Mouse (Mus musculus) intestine, embryonic 14.5 days (tissue): ENCODE results near the gene Oasl2. TPM values are rescaled to one million over a fixed set of nuclear protein-coding genes. Genes with fewer than 3 reads are reported as not detected.
A peak's percentile ranks its signal among the peaks of the same experiment; 100 is the strongest.
"Not testable (repeated sequence)": the region's sequence is repeated elsewhere in the genome, so short reads cannot be mapped to it uniquely, and the experiment has no call there.

ENCODE experiments used
- ATAC-seq: fragments of 200-750 bp; cut with Nextera tagmentation; replicated peaks from 2 replicates; pipeline ENCODE4 v1.8.0; 2017; ENCODE audit warnings: low read depth, moderate number of reproducible peaks, moderate TSS enrichment, moderate library complexity; ENCODE audit not compliant: low FRiP score, low TSS enrichment
- DNase-seq: peaks from one replicate; pipeline ENCODE4 v3.0.0-alpha.2; 2018; ENCODE audit warnings: low spot score
- H3K27ac ChIP-seq: fragments of 300-500 bp; sonication (generic); 2 replicates; pipeline ENCODE4 v1.5.1; 2014; ENCODE audit warnings: low read depth, mild to moderate bottlenecking, control low read depth
- H3K27me3 ChIP-seq: fragments of 300-500 bp; sonication (generic); replicated peaks from 2 replicates; pipeline ENCODE4 v1.6.1; 2014; ENCODE audit warnings: low read length, control low read depth; ENCODE audit not compliant: control insufficient read depth, insufficient read depth
- H3K36me3 ChIP-seq: fragments of 300-500 bp; sonication (generic); 2 replicates; pipeline ENCODE4 v1.6.1; 2014; ENCODE audit warnings: low read length, control low read depth; ENCODE audit not compliant: control insufficient read depth, insufficient read depth
- H3K4me1 ChIP-seq: fragments of 300-500 bp; sonication (generic); replicated peaks from 2 replicates; pipeline ENCODE4 v1.6.1; 2014; ENCODE audit warnings: low read length, control low read depth, mixed read lengths; ENCODE audit not compliant: control insufficient read depth, insufficient read depth
- H3K4me2 ChIP-seq: fragments of 300-500 bp; sonication (generic); 2 replicates; pipeline ENCODE4 v1.6.1; 2014; ENCODE audit warnings: low read length
- H3K4me3 ChIP-seq: fragments of 300-500 bp; sonication (generic); 2 replicates; pipeline ENCODE4 v1.5.1; 2014; ENCODE audit warnings: low read depth, low read length, control low read depth, mixed read lengths
- H3K9ac ChIP-seq: fragments of 300-500 bp; sonication (generic); 2 replicates; pipeline ENCODE4 v1.6.1; 2014; ENCODE audit warnings: mild to moderate bottlenecking, low read length
- H3K9me3 ChIP-seq: fragments of 300-500 bp; sonication (generic); 2 replicates; pipeline ENCODE4 v1.6.1; 2016; ENCODE audit warnings: low read length, control low read depth; ENCODE audit not compliant: control insufficient read depth
- WGBS: fragments of 180-500 bp; shearing (Covaris S2); extraction: QIAGEN DNeasy Blood & Tissue Kit; methylation state at CpG from one replicate; pipeline ENCODE4 v1.1.7; 2014; 5-methylcytosine and 5-hydroxymethylcytosine counted together
- polyA plus RNA-seq: library from polyadenylated mRNA; unstranded; fragments of >200 nt; fragmentation: Nextera tagmentation; extraction: Ambion mirVana; gene quantifications from 2 replicates; pipeline ENCODE4 v1.2.1, GENCODE M21; 2014

Gene Oasl2
- polyA plus RNA-seq, 1 experiment from 2014 or later: 5.1 TPM

DNA sequence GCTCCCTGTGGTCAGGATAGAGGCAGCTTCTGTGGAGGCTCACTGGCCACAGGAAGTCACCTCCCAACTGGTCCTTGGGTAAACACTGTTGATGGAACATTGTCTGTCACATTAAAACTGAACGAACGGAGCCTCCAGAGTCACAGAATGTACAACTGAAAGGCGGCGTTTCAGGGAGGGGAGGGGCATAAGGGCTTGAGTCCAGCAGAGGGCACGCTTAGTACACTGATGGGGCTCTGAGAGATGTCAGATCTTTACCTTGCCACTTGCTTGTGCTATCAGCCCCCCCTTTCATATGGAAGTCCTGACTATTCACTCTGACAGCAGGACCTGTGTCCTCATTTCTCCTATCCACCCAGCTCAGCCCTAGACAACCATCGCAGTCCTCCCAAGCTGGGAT lies 20.9 kb upstream of the Oasl2 start:
- DNase-seq (no peak), ATAC-seq (peak; percentile 43; the same call in 1 of the 2 replicates)
- Histone ChIP-seq H3K9me3 (no peaks in the 10 kb centered on the region), H3K9ac (0 out of 2 replicates have a peak overlapping the region, but pooled peaks have one; percentile 7), H3K27ac (no peak overlapping the region), H3K27me3 (no peaks in the 10 kb centered on the region), H3K4me1 (no peaks in the 10 kb centered on the region), H3K4me3 (no peak overlapping the region), H3K36me3 (no peaks in the 10 kb centered on the region), H3K4me2 (no peak overlapping the region)
- WGBS: 56% methylated on average over 6 of the region's 6 CpGs

- ATAC-seq (no peak), DNase-seq (no peak)
- Histone ChIP-seq H3K27me3 (no peaks in the 10 kb centered on the region), H3K4me1 (no peaks in the 10 kb centered on the region), H3K36me3 (no peaks in the 10 kb centered on the region), H3K4me2 (no peak overlapping the region), H3K9me3 (no peaks in the 10 kb centered on the region), H3K4me3 (no peak overlapping the region), H3K9ac (no peak overlapping the region), H3K27ac (no peak overlapping the region)
- WGBS: 56% methylated on average over 6 of the region's 6 CpGs
Observed at GRCm38 (mm10) chr5:114876331-114876730, 20.4 kb upstream of the Oasl2 start.

DNA sequence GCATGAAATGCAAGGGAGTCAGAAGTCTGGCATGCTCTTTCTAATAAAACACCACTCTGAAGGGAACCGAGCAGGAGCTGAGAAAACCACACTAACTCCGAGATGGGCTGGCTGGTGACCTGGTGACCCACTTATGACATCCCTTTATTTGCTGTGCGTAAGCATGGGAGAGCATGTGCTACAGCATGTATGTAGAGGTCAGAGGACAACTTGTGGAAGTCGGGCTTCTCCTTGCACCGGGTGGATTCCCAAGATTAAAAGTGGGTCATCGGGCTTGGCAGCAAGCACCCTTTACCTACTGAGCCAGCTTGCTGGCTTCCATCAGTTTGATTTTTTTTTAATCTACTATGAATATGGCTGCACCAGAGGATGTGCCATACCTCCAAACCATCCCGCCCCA lies 19.2 kb upstream of the Oasl2 start:
- Histone ChIP-seq H3K4me3 (no peak overlapping the region), H3K4me1 (no peaks in the 10 kb centered on the region), H3K36me3 (no peaks in the 10 kb centered on the region), H3K9me3 (no peaks in the 10 kb centered on the region), H3K27me3 (no peaks in the 10 kb centered on the region), H3K4me2 (no peak overlapping the region), H3K9ac (no peak overlapping the region), H3K27ac (no peak overlapping the region)
- ATAC-seq: no peak
- no peak for DNase-seq
- 59% methylated on average over 7 of the region's 7 CpGs for WGBS

DNA sequence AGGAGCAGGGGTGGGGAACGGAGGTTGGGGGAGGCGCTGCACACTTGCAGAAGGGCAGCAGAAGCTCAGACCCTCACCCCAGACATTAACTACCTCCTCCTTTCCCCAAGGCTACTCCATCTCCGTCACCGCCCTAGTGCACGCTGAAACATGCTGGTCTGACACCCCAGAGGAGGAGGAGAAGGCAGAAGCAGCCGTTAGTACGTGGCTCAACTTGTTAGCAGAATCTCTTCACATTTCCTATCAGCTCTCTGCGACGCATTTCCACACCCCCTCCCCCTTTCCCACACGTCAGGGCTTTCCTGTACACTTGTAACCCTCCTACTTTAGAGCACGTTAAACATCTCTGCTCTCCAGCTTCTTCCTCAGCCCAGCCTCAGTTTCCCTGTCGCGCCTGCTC lies 17.3 kb upstream of the Oasl2 start:
- H3K36me3 ChIP-seq: no peaks in the 10 kb centered on the region
- no peak overlapping the region for H3K4me3 ChIP-seq
- no peaks in the 10 kb centered on the region for H3K27me3 ChIP-seq
- 52% methylated on average over 13 of the region's 13 CpGs for WGBS
- no peak overlapping the region for H3K27ac ChIP-seq
- H3K4me2 ChIP-seq: no peak overlapping the region
- H3K4me1 ChIP-seq: no peaks in the 10 kb centered on the region
- H3K9me3 ChIP-seq: no peaks in the 10 kb centered on the region
- DNase-seq (no peak), ATAC-seq (no peak)
- H3K9ac ChIP-seq: no peak overlapping the region

DNA sequence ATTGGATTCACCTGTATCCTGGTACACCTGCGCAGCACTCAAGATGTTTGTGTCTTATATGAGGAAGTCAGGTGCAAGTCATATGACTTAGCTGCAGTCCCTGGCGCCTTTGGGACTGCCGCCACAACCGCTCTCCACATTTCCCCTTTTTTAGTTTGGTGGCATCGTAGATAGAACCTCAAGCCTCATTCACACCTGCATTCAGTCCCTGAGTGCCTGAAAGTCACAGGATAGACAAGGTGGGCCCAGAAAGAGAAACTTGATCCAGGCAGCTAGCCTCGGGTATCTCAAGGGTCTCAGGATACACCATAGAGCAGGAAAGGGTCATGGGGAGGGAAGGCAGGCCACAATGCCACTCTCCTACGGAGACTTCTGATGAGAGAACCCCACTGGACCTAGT lies 14.4 kb upstream of the Oasl2 start:
- H3K27me3 ChIP-seq, H3K4me3 ChIP-seq, H3K9ac ChIP-seq, H3K4me2 ChIP-seq, ATAC-seq, H3K9me3 ChIP-seq, H3K36me3 ChIP-seq, DNase-seq, H3K27ac ChIP-seq, H3K4me1 ChIP-seq: not testable (repeated sequence)
- 80% methylated on average over 6 of the region's 7 CpGs for WGBS

- no peak overlapping the region for H3K27ac ChIP-seq
- H3K4me2 ChIP-seq: no peak overlapping the region
- no peak for DNase-seq
- no peak overlapping the region for H3K4me3 ChIP-seq
- H3K9ac ChIP-seq: no peak overlapping the region
- H3K27me3 ChIP-seq: no peaks in the 10 kb centered on the region
- no peaks in the 10 kb centered on the region for H3K9me3 ChIP-seq
- H3K36me3 ChIP-seq: no peaks in the 10 kb centered on the region
- 83% methylated on average over 11 of the region's 11 CpGs for WGBS
- H3K4me1 ChIP-seq: no peaks in the 10 kb centered on the region
- ATAC-seq: no peak
Observed at GRCm38 (mm10) chr5:114883022-114883421, 13.7 kb upstream of the Oasl2 start.

GRCm38 (mm10) chr5:114886801-114887200 lies 9.9 kb upstream of the Oasl2 start:
- DNase-seq (no peak), ATAC-seq (no peak)
- H3K4me3 ChIP-seq: no peak overlapping the region
- no peaks in the 10 kb centered on the region for H3K4me1 ChIP-seq
- no peaks in the 10 kb centered on the region for H3K27me3 ChIP-seq
- no peak overlapping the region for H3K27ac ChIP-seq
- no peak overlapping the region for H3K4me2 ChIP-seq
- no peak overlapping the region for H3K9ac ChIP-seq
- H3K36me3 ChIP-seq: no peaks in the 10 kb centered on the region
- no peaks in the 10 kb centered on the region for H3K9me3 ChIP-seq
- 77% methylated on average over 6 of the region's 6 CpGs for WGBS

GRCm38 (mm10) chr5:114888995-114889394 lies 7.7 kb upstream of the Oasl2 start:
- DNase-seq: no peak
- WGBS: 67% methylated on average over 2 of the region's 2 CpGs
- Histone ChIP-seq H3K27ac (no peak overlapping the region), H3K9ac (no peak overlapping the region), H3K4me1 (no peaks in the 10 kb centered on the region), H3K27me3 (no peaks in the 10 kb centered on the region), H3K4me3 (no peak overlapping the region), H3K36me3 (no peaks in the 10 kb centered on the region), H3K4me2 (no peak overlapping the region), H3K9me3 (no peaks in the 10 kb centered on the region)
- no peak for ATAC-seq

- WGBS: 76% methylated on average over 4 of the region's 4 CpGs
- Histone ChIP-seq H3K36me3 (no peaks in the 10 kb centered on the region), H3K4me1 (no peaks in the 10 kb centered on the region), H3K27me3 (no peaks in the 10 kb centered on the region), H3K4me3 (no peak overlapping the region), H3K4me2 (no peak overlapping the region), H3K27ac (no peak overlapping the region), H3K9ac (no peak overlapping the region), H3K9me3 (no peaks in the 10 kb centered on the region)
- ATAC-seq (no peak), DNase-seq (no peak)
Observed at GRCm38 (mm10) chr5:114895542-114895941, 1.2 kb upstream of the Oasl2 start.
